Mouse (Mus musculus): ENCODE results near the gene 4930558C23Rik. TPM values are rescaled to one million over a fixed set of nuclear protein-coding genes. Genes with fewer than 3 reads are reported as not detected.

Gene 4930558C23Rik
- total and polyA plus RNA-seq, 3 experiments, result not detected

GRCm38 (mm10) chr3:95412268-95412667, 9.6 kb upstream of the 4930558C23Rik start:
- Histone ChIP-seq H3K4me2 (ENCODE audit: insufficient read depth, low read depth, poor library complexity, severe bottlenecking) (no peak overlapping the region), H3K36me3 (replicated peaks in 1 of 2; ENCODE audit: control insufficient read depth in 1 of 2, insufficient read depth in 1 of 2, low read length in 1 of 2) (no peaks in the 10 kb centered on the region), H3K27ac (ENCODE audit: insufficient read depth, low read depth) (no peak overlapping the region), H3K4me1 (ENCODE audit: control insufficient read depth in 1 of 2, insufficient read depth in 2 of 2) (no peaks in the 10 kb centered on the region), H3K79me2 (replicated peaks; ENCODE audit: control insufficient read depth, extremely low read depth, insufficient read depth, poor library complexity, severe bottlenecking) (no peaks in the 10 kb centered on the region), H3K27me3 (replicated peaks) (no peaks in the 10 kb centered on the region), H3K4me3 (replicated peaks in 1 of 3; ENCODE audit: low read depth in 2 of 3, low read length in 2 of 3, poor library complexity in 1 of 3) (no peak overlapping the region), H3K9me3 (replicated peaks; ENCODE audit: low read length) (no peaks in the 10 kb centered on the region), H3K9ac (ENCODE audit: insufficient read depth, low read depth) (no peak overlapping the region)
- in situ Hi-C loops (cut with MboI; ENCODE audit: low pct_ligation_motif_present, low pct_unique_long_range_greater_than_20kb, low sequenced_read_pairs) (no loop called here), dilution Hi-C loops (cut with MboI; ENCODE audit: extremely low pct_ligation_motif_present, extremely low pct_unique_long_range_greater_than_20kb, low sequenced_read_pairs) (no loop called here)
- TF ChIP-seq ELF1 (IDR thresholded peaks at IDR 0.05; ENCODE audit: low read depth, low read length) (no peak), CTCF (conservative IDR thresholded peaks at IDR 0.05 in 1 of 2, IDR thresholded peaks at IDR 0.05 in 1 of 2; ENCODE audit: low read depth in 2 of 2, low read length in 2 of 2) (no peak), POLR2A (IDR thresholded peaks at IDR 0.05; ENCODE audit: low read depth, low read length) (no peak), MXI1 (IDR thresholded peaks at IDR 0.05; ENCODE audit: low read depth, low read length) (no peak), KAT2A (IDR thresholded peaks at IDR 0.05; ENCODE audit: insufficient replicate concordance, low read length) (no peak)
- DNase-seq (ENCODE audit: extremely low read depth), result no peak

DNA sequence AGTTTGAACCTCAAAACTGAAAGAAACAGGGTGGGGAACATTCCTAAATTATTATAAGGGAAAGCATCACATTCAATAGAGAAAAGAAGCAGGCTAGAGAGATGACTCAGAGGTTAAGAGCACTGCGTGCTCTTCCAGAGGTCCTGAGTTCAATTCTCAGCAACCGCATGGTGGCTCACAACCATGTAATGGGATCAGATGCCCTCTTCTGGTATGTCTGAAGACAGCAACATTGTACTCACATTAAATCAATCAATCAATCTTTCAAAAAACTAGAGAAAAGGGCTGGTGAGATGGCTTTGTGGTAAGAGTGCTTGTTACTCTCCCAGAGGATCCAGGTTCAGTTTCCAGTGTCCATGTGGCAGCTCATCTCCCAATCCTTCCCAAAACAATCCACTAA, 6.2 kb upstream of the 4930558C23Rik start:
- Histone ChIP-seq H3K9me3 (replicated peaks; ENCODE audit: low read length) (no peaks in the 10 kb centered on the region), H3K27ac (ENCODE audit: insufficient read depth, low read depth) (no peak overlapping the region), H3K79me2 (replicated peaks; ENCODE audit: control insufficient read depth, extremely low read depth, insufficient read depth, poor library complexity, severe bottlenecking) (no peaks in the 10 kb centered on the region), H3K9ac (ENCODE audit: insufficient read depth, low read depth) (no peak overlapping the region), H3K4me2 (ENCODE audit: insufficient read depth, low read depth, poor library complexity, severe bottlenecking) (no peak overlapping the region), H3K27me3 (replicated peaks) (no peaks in the 10 kb centered on the region), H3K4me3 (replicated peaks in 1 of 3; ENCODE audit: low read depth in 2 of 3, low read length in 2 of 3, poor library complexity in 1 of 3) (no peak overlapping the region), H3K4me1 (ENCODE audit: control insufficient read depth in 1 of 2, insufficient read depth in 2 of 2) (peaks cover 0 to 10% of the 10 kb centered on the region in 2 experiments; a peak in 2 of 4 replicates), H3K36me3 (replicated peaks in 1 of 2; ENCODE audit: control insufficient read depth in 1 of 2, insufficient read depth in 1 of 2, low read length in 1 of 2) (no peaks in the 10 kb centered on the region)
- TF ChIP-seq MYC (IDR thresholded peaks at IDR 0.05; ENCODE audit: low read depth, low read length) (0 out of 2 replicates have a peak, but pooled peaks have one; percentile 40), POLR2A (IDR thresholded peaks at IDR 0.05; ENCODE audit: low read depth, low read length) (no peak), SMC3 (IDR thresholded peaks at IDR 0.05; ENCODE audit: low read depth, low read length) (peak; percentile 28), GABPA (IDR thresholded peaks at IDR 0.05; ENCODE audit: insufficient replicate concordance, low read depth, low read length) (no peak), RAD21 (IDR thresholded peaks at IDR 0.05; ENCODE audit: low read depth, low read length) (peak; percentile 30), CTCF (conservative IDR thresholded peaks at IDR 0.05 in 1 of 2, IDR thresholded peaks at IDR 0.05 in 1 of 2; ENCODE audit: low read depth in 2 of 2, low read length in 2 of 2) (peak in 1 of 2 experiments; percentile 52; a peak in 2 of 4 replicates)
- dilution Hi-C loops (cut with MboI; ENCODE audit: extremely low pct_ligation_motif_present, extremely low pct_unique_long_range_greater_than_20kb, low sequenced_read_pairs) (no loop called here), in situ Hi-C loops (cut with MboI; ENCODE audit: low pct_ligation_motif_present, low pct_unique_long_range_greater_than_20kb, low sequenced_read_pairs) (no loop called here)
- DNase-seq (ENCODE audit: extremely low read depth), result no peak

- Histone ChIP-seq H3K27ac (ENCODE audit: insufficient read depth, low read depth) (no peak overlapping the region), H3K9me3 (replicated peaks; ENCODE audit: low read length) (no peaks in the 10 kb centered on the region), H3K36me3 (replicated peaks in 1 of 2; ENCODE audit: control insufficient read depth in 1 of 2, insufficient read depth in 1 of 2, low read length in 1 of 2) (no peaks in the 10 kb centered on the region), H3K27me3 (replicated peaks) (no peaks in the 10 kb centered on the region), H3K4me2 (ENCODE audit: insufficient read depth, low read depth, poor library complexity, severe bottlenecking) (no peak overlapping the region), H3K4me1 (ENCODE audit: control insufficient read depth in 1 of 2, insufficient read depth in 2 of 2) (peaks cover 0 to 10% of the 10 kb centered on the region in 2 experiments; a peak in 2 of 4 replicates), H3K4me3 (replicated peaks in 1 of 3; ENCODE audit: low read depth in 2 of 3, low read length in 2 of 3, poor library complexity in 1 of 3) (no peak overlapping the region), H3K9ac (ENCODE audit: insufficient read depth, low read depth) (no peak overlapping the region), H3K79me2 (replicated peaks; ENCODE audit: control insufficient read depth, extremely low read depth, insufficient read depth, poor library complexity, severe bottlenecking) (no peaks in the 10 kb centered on the region)
- dilution Hi-C loops (cut with MboI; ENCODE audit: extremely low pct_ligation_motif_present, extremely low pct_unique_long_range_greater_than_20kb, low sequenced_read_pairs), result no loop called here
- no peak for DNase-seq (ENCODE audit: extremely low read depth)
- no peak for TF ChIP-seq MXI1 (IDR thresholded peaks at IDR 0.05; ENCODE audit: low read depth, low read length)
- TF ChIP-seq MAX (IDR thresholded peaks at IDR 0.05; ENCODE audit: low read length), result no peak
- no peak for TF ChIP-seq RCOR1 (conservative IDR thresholded peaks at IDR 0.05; ENCODE audit: low read depth, low read length)
- TF ChIP-seq ELF1 (IDR thresholded peaks at IDR 0.05; ENCODE audit: low read depth, low read length), result no peak
- no peak for TF ChIP-seq MAZ (IDR thresholded peaks at IDR 0.05; ENCODE audit: low read depth, low read length)
- no peak for TF ChIP-seq HCFC1 (IDR thresholded peaks at IDR 0.05; ENCODE audit: low read depth, low read length)
- TF ChIP-seq CHD2 (IDR thresholded peaks at IDR 0.05; ENCODE audit: low read length), result no peak
- no peak for TF ChIP-seq ETS1 (conservative IDR thresholded peaks at IDR 0.05; ENCODE audit: low read depth, low read length)
- no peak for TF ChIP-seq MEF2A (IDR thresholded peaks at IDR 0.05; ENCODE audit: borderline replicate concordance, low read depth, low read length)
- no peak for TF ChIP-seq CTCF (conservative IDR thresholded peaks at IDR 0.05 in 1 of 2, IDR thresholded peaks at IDR 0.05 in 1 of 2; ENCODE audit: low read depth in 2 of 2, low read length in 2 of 2)
- no peak for TF ChIP-seq SMC3 (IDR thresholded peaks at IDR 0.05; ENCODE audit: low read depth, low read length)
- TF ChIP-seq TCF12 (IDR thresholded peaks at IDR 0.05; ENCODE audit: low read depth, low read length), result no peak
- TF ChIP-seq GABPA (IDR thresholded peaks at IDR 0.05; ENCODE audit: insufficient replicate concordance, low read depth, low read length), result no peak
- no peak for TF ChIP-seq NRF1 (IDR thresholded peaks at IDR 0.05; ENCODE audit: low read depth, low read length)
- no peak for TF ChIP-seq CHD1 (IDR thresholded peaks at IDR 0.05; ENCODE audit: low read depth, low read length)
- no peak for TF ChIP-seq RAD21 (IDR thresholded peaks at IDR 0.05; ENCODE audit: low read depth, low read length)
- no peak for TF ChIP-seq JUND (conservative IDR thresholded peaks at IDR 0.05; ENCODE audit: low read depth, low read length)
- TF ChIP-seq PAX5 (IDR thresholded peaks at IDR 0.05; ENCODE audit: low read length), result no peak
- TF ChIP-seq EP300 (IDR thresholded peaks at IDR 0.05; ENCODE audit: low read length), result no peak
- no peak for TF ChIP-seq KAT2A (IDR thresholded peaks at IDR 0.05; ENCODE audit: insufficient replicate concordance, low read length)
- in situ Hi-C loops (cut with MboI; ENCODE audit: low pct_ligation_motif_present, low pct_unique_long_range_greater_than_20kb, low sequenced_read_pairs), result no loop called here
Measured at GRCm38 (mm10) chr3:95407728-95408127, 5.1 kb upstream of the 4930558C23Rik start.
